Mouse (Mus musculus): ENCODE measurements around the gene Engase.

Gene Engase

GRCm38 (mm10) chr11:118530313-118530712, 53.7 kb downstream of the Engase start:
- DNase-seq (ENCODE audit: low spot score): no peak

- DNase-seq (ENCODE audit: low spot score): peak; percentile 19
These were observed 57.9 kb downstream of the Engase start for GRCm38 (mm10) chr11:118534382-118535092.

GRCm38 (mm10) chr11:118538008-118538407, 61.4 kb downstream of the Engase start:
- no peak for DNase-seq (ENCODE audit: low spot score)
